Mouse (Mus musculus) heart, postnatal 0 days (tissue): ENCODE results near the gene Rhox10. TPM values are rescaled to one million over a fixed set of nuclear protein-coding genes. Genes with fewer than 3 reads are reported as not detected.
"Not testable (repeated sequence)": the region's sequence is repeated elsewhere in the genome, so short reads cannot be mapped to it uniquely, and the experiment has no call there.

Experiments
- ATAC-seq: fragments of 200-750 bp; cut with Nextera tagmentation; 2 replicates; pipeline ENCODE4 v1.8.0; 2017; ENCODE audit warnings: low read depth, moderate number of reproducible peaks, moderate library complexity; ENCODE audit not compliant: insufficient read depth
- DNase-seq: peaks from one replicate; pipeline ENCODE4 v3.0.0-alpha.2; 2016; ENCODE audit warnings: low spot score
- H3K27ac ChIP-seq: fragments of 300-500 bp; sonication (generic); 2 replicates; pipeline ENCODE4 v1.5.1; 2014; ENCODE audit warnings: low read depth, mild to moderate bottlenecking
- H3K27me3 ChIP-seq: fragments of 300-500 bp; sonication (generic); 2 replicates; pipeline ENCODE4 v1.6.1; 2014; ENCODE audit warnings: low read length, mixed read lengths; ENCODE audit not compliant: control insufficient read depth, insufficient read depth
- H3K36me3 ChIP-seq: fragments of 300-500 bp; sonication (generic); replicated peaks from 2 replicates; pipeline ENCODE4 v1.6.1; 2014; ENCODE audit warnings: low read length, mixed read lengths; ENCODE audit not compliant: control insufficient read depth, insufficient read depth
- H3K4me1 ChIP-seq: fragments of 300-500 bp; sonication (generic); 2 replicates; pipeline ENCODE4 v1.6.1; 2014; ENCODE audit warnings: antibody characterized with exemption; ENCODE audit not compliant: control insufficient read depth, insufficient read depth
- H3K4me2 ChIP-seq: fragments of 300-500 bp; sonication (generic); 2 replicates; pipeline ENCODE4 v1.6.1; 2014; ENCODE audit warnings: low read depth, mild to moderate bottlenecking, low read length, moderate library complexity
- H3K4me3 ChIP-seq: fragments of 300-500 bp; sonication (generic); 2 replicates; pipeline ENCODE4 v1.5.1; 2014; ENCODE audit warnings: low read depth, low read length
- H3K9ac ChIP-seq: fragments of 300-500 bp; sonication (generic); replicated peaks from 2 replicates; pipeline ENCODE4 v1.6.1; 2014; ENCODE audit warnings: low read depth, low read length, mixed read lengths
- H3K9me3 ChIP-seq: fragments of 300-500 bp; sonication (generic); replicated peaks from 2 replicates; pipeline ENCODE4 v1.6.1; 2016; ENCODE audit warnings: low read length; ENCODE audit not compliant: control insufficient read depth
- CTCF ChIP-seq: IDR thresholded peaks from 2 replicates; pipeline ENCODE4 v1.5.1; 2016; ENCODE audit warnings: antibody characterized with exemption, control low read depth, low read depth
- EP300 ChIP-seq: IDR thresholded peaks from 2 replicates; pipeline ENCODE4 v1.6.1; 2016; ENCODE audit warnings: antibody characterized with exemption, low read depth
- WGBS: fragments of 180-500 bp; shearing (Covaris S2); extraction: QIAGEN DNeasy Blood & Tissue Kit; methylation state at CpG from one replicate; pipeline ENCODE4 v1.1.7; 2014; 5-methylcytosine and 5-hydroxymethylcytosine counted together
- polyA plus RNA-seq: library from polyadenylated mRNA; unstranded; fragments of >200 nt; fragmentation: Nextera tagmentation; extraction: Ambion mirVana; gene quantifications from 2 replicates; pipeline ENCODE4 v1.2.1, GENCODE M21; 2015
- total RNA-seq: library from RNA; depleted of rRNA; stranded (reverse); fragments of >200 nt; gene quantifications from 2 replicates; pipeline ENCODE4 v1.2.3, GENCODE M21; 2014; ENCODE audit warnings: low replicate concordance; rRNA removed

The Rhox10 gene
- total RNA-seq (not detected in 2 replicates), polyA plus RNA-seq (not detected in 2 replicates)

GRCm38 (mm10) chrX:38066175-38066574 is at the start of gene Rhox10:
Rhox10 (plus strand) TSS chrX:38066475.
- DNase-seq (no peak), ATAC-seq (no peak)
- TF ChIP-seq EP300 (no peak), CTCF (no peak)
- Histone ChIP-seq H3K27ac (no peak within 1 kb of the TSS), H3K4me3 (no peak within 1 kb of the TSS), H3K4me1 (no peaks in the 10 kb centered on the region), H3K9me3 (no peaks in the 10 kb centered on the region), H3K36me3 (no peaks in the 10 kb centered on the region), H3K9ac (no peak within 1 kb of the TSS), H3K4me2 (no peak within 1 kb of the TSS), H3K27me3 (no peaks in the 10 kb centered on the region)
- 84% methylated on average over 11 of the region's 11 CpGs for WGBS

GRCm38 (mm10) chrX:38018597-38018996 is 47.7 kb upstream of the Rhox10 start, which contains the start of gene Btg1-ps1:
Btg1-ps1 (minus strand) TSS chrX:38018815.
- H3K27ac ChIP-seq, H3K9ac ChIP-seq, H3K9me3 ChIP-seq, H3K36me3 ChIP-seq, H3K4me1 ChIP-seq, H3K4me2 ChIP-seq, H3K27me3 ChIP-seq, H3K4me3 ChIP-seq: not testable (repeated sequence)
- peak; percentile 70 for ATAC-seq
- peak; percentile 37 for DNase-seq

GRCm38 (mm10) chrX:38033841-38034240 is 32.4 kb upstream of the Rhox10 start:
- H3K36me3 ChIP-seq, result no peaks in the 10 kb centered on the region
- H3K27ac ChIP-seq, result no peak overlapping the region
- TF ChIP-seq EP300 (no peak), CTCF (no peak)
- no peak for ATAC-seq
- H3K4me2 ChIP-seq, result no peak overlapping the region
- H3K9me3 ChIP-seq, result no peaks in the 10 kb centered on the region
- H3K4me1 ChIP-seq, result no peaks in the 10 kb centered on the region
- H3K27me3 ChIP-seq, result no peaks in the 10 kb centered on the region
- WGBS, result 60% methylated on average over 2 of the region's 2 CpGs
- H3K4me3 ChIP-seq, result no peak overlapping the region
- no peak for DNase-seq
- no peak overlapping the region for H3K9ac ChIP-seq

- Histone ChIP-seq H3K27me3 (no peaks in the 10 kb centered on the region), H3K27ac (no peak overlapping the region), H3K4me2 (no peak overlapping the region), H3K9me3 (no peaks in the 10 kb centered on the region), H3K9ac (no peak overlapping the region), H3K4me3 (no peak overlapping the region), H3K36me3 (no peaks in the 10 kb centered on the region), H3K4me1 (no peaks in the 10 kb centered on the region)
- ATAC-seq (no peak), DNase-seq (no peak)
- whole genome bisulfite sequencing, result 82% methylated on average over 5 of the region's 5 CpGs
- TF ChIP-seq CTCF (no peak), EP300 (no peak)
Observed at GRCm38 (mm10) chrX:38039666-38040065, 26.6 kb upstream of the Rhox10 start.

- not testable (repeated sequence) for H3K4me1 ChIP-seq
Observed at GRCm38 (mm10) chrX:38043014-38043413, 23.3 kb upstream of the Rhox10 start, which contains the start of gene Btg1-ps2. Btg1-ps2 (minus strand) TSS chrX:38043114.

GRCm38 (mm10) chrX:38061544-38061943 is 4.7 kb upstream of the Rhox10 start:
- Histone ChIP-seq H3K36me3 (no peaks in the 10 kb centered on the region), H3K9me3 (no peaks in the 10 kb centered on the region), H3K9ac (no peak overlapping the region), H3K4me3 (no peak overlapping the region), H3K4me1 (no peaks in the 10 kb centered on the region), H3K27ac (no peak overlapping the region), H3K27me3 (no peaks in the 10 kb centered on the region), H3K4me2 (no peak overlapping the region)
- DNase-seq (peak; percentile 9), ATAC-seq (no peak)
- 0% methylated on average over 1 of the region's 1 CpGs for WGBS
- peak; percentile 43 for TF ChIP-seq CTCF
- no peak for TF ChIP-seq EP300

More at GRCm38 (mm10) chrX:38043014-38043413, 23.3 kb upstream of the Rhox10 start, which contains the start of gene Btg1-ps2:
- not testable (repeated sequence) for H3K27ac ChIP-seq, H3K9me3 ChIP-seq, H3K9ac ChIP-seq, ATAC-seq, H3K36me3 ChIP-seq, H3K4me2 ChIP-seq, DNase-seq, H3K27me3 ChIP-seq, H3K4me3 ChIP-seq
